Comparison of ENCODE assay signal across 29 mouse cellular contexts in genomic region chr16:20854696-20855213, GRCm38 (mm10).
DNase-seq lines count a peak whose midpoint lies in the region; ATAC-seq lines count a peak whose summit lies in the region.
"Had no signal": no experiment of that assay in that cellular context is flagged by ENCODE, and none has a peak within 500 bp of the region (broad histone marks: within the 10 kb centered on the region; RNA-seq: fewer than 3 reads in every experiment).

No protein-coding gene starts in this region.

- no peaks in the 10 kb centered on the region for H3K4me1 ChIP-seq in heart, embryonic 11.5 days (ENCODE audit: control insufficient read depth, insufficient read depth, low read length)
- H3K4me1 ChIP-seq in embryonic facial prominence, embryonic 10.5 days, result peaks cover 19% of the 10 kb centered on the region
- H3K4me1 ChIP-seq: heart, embryonic 15.5 days; neural tube, embryonic 12.5 days; stomach, embryonic 15.5 days had no signal

- no peaks in the 10 kb centered on the region for H3K27me3 ChIP-seq in heart, embryonic 11.5 days (ENCODE audit: control insufficient read depth, insufficient read depth, low read length)
- H3K27me3 ChIP-seq in embryonic facial prominence, embryonic 10.5 days (replicated peaks; ENCODE audit: low read depth, poor library complexity, severe bottlenecking), result no peaks in the 10 kb centered on the region
- H3K27me3 ChIP-seq: embryonic facial prominence, embryonic 13.5 days; heart, embryonic 15.5 days; limb, embryonic 13.5 days; lung, embryonic 15.5 days; neural tube, embryonic 12.5 days; stomach, embryonic 15.5 days had no signal

- 50% methylated on average over 1 of the region's 1 CpGs for WGBS in heart, embryonic 11.5 days (ENCODE audit: insufficient replicate concordance)
- WGBS in embryonic facial prominence, embryonic 10.5 days, result 77% methylated on average over 1 of the region's 1 CpGs

- H3K36me3 ChIP-seq in heart, embryonic 11.5 days (ENCODE audit: control insufficient read depth, insufficient read depth, low read length), result no peaks in the 10 kb centered on the region
- no peaks in the 10 kb centered on the region for H3K36me3 ChIP-seq in embryonic facial prominence, embryonic 10.5 days (replicated peaks)
- H3K36me3 ChIP-seq: embryonic facial prominence, embryonic 13.5 days; heart, embryonic 15.5 days; limb, embryonic 13.5 days; lung, embryonic 15.5 days; neural tube, embryonic 12.5 days; stomach, embryonic 15.5 days had no signal

- no peak overlapping the region for H3K27ac ChIP-seq in heart, embryonic 11.5 days (ENCODE audit: low read depth, low read length)
- no peak overlapping the region for H3K27ac ChIP-seq in embryonic facial prominence, embryonic 10.5 days (replicated peaks)
- H3K27ac ChIP-seq: embryonic facial prominence, embryonic 13.5 days; heart, embryonic 15.5 days; hindbrain, embryonic 14.5 days; left cerebral cortex, adult 2 months; limb, embryonic 13.5 days; lung, embryonic 15.5 days; neural tube, embryonic 12.5 days; stomach, embryonic 15.5 days had no signal

- DNase-seq in heart, adult 11 months, result peak; percentile 34
- DNase-seq in retina, postnatal 1 day, result peak; percentile 27
- no peak for DNase-seq in retina, embryonic 14.5 days (ENCODE audit: low spot score)
- DNase-seq in embryonic facial prominence, embryonic 10.5 days (ENCODE audit: low spot score), result peak; percentile 32
- DNase-seq in spleen, adult 18-20 months, result no peak
- DNase-seq in heart, postnatal 25 days (ENCODE audit: low spot score), result no peak
- DNase-seq: adrenal gland, postnatal 10 days; cerebellum, adult 11-12 months; cerebellum, adult 9-11 months; gastrocnemius, postnatal 10 days; heart, postnatal 4 days; kidney, adult 11 months; kidney, postnatal 14 days; lung, postnatal 36 days; right cerebral cortex, postnatal 14 days had no signal

- intact Hi-C loops in heart, postnatal 25 days (cut with DNase I), result no loop called here

- ATAC-seq in heart, embryonic 11.5 days (replicated peaks; ENCODE audit: insufficient number of reproducible peaks, low FRiP score, low TSS enrichment), result no peak
- ATAC-seq: inflammation-experienced regulatory T-cells, adult 6 months; midbrain, embryonic 16.5 days had no signal

- H3K4me2 ChIP-seq in heart, embryonic 11.5 days, result no peak overlapping the region
- H3K4me2 ChIP-seq: embryonic facial prominence, embryonic 13.5 days; heart, embryonic 15.5 days; hindbrain, embryonic 14.5 days; limb, embryonic 13.5 days; liver, embryonic 11.5 days; lung, embryonic 15.5 days; neural tube, embryonic 12.5 days; stomach, embryonic 15.5 days had no signal

- no peaks in the 10 kb centered on the region for H3K9me3 ChIP-seq in heart, embryonic 11.5 days (replicated peaks; ENCODE audit: control insufficient read depth, low read length)
- H3K9me3 ChIP-seq in embryonic facial prominence, embryonic 10.5 days, result 0 out of 2 replicates have a peak, but pooled peaks cover 3% of the 10 kb centered on the region
- H3K9me3 ChIP-seq: embryonic facial prominence, embryonic 13.5 days; heart, embryonic 15.5 days; limb, embryonic 13.5 days; lung, embryonic 15.5 days; neural tube, embryonic 12.5 days; stomach, embryonic 15.5 days had no signal

- no peak overlapping the region for H3K4me3 ChIP-seq in heart, embryonic 11.5 days (ENCODE audit: low read depth, low read length)
- no peak overlapping the region for H3K4me3 ChIP-seq in embryonic facial prominence, embryonic 10.5 days
- H3K4me3 ChIP-seq: embryonic facial prominence, embryonic 13.5 days; erythroblast, embryonic 14.5 days; heart, embryonic 15.5 days; left cerebral cortex, adult 2 months; limb, embryonic 13.5 days; lung, embryonic 15.5 days; myocyte; neural tube, embryonic 12.5 days; stomach, embryonic 15.5 days had no signal

- H3K9ac ChIP-seq in heart, embryonic 11.5 days (ENCODE audit: low read depth, low read length), result no peak overlapping the region
- H3K9ac ChIP-seq: embryonic facial prominence, embryonic 13.5 days; heart, embryonic 15.5 days; hindbrain, embryonic 14.5 days; limb, embryonic 13.5 days; lung, embryonic 15.5 days; neural tube, embryonic 12.5 days; stomach, embryonic 15.5 days had no signal

Comparison
In these comparisons a context has a peak if more than half of its experiments do, and no peak if none do; other contexts are left out.
1. DNase-seq: peak in heart, adult 11 months (single experiment), retina, postnatal 1 day (single experiment) and embryonic facial prominence, embryonic 10.5 days (single experiment); none in retina, embryonic 14.5 days (single experiment), spleen, adult 18-20 months (0 of 2) and heart, postnatal 25 days (single experiment).